Mouse (Mus musculus): ENCODE results near the gene Izumo1r. TPM values are rescaled to one million over a fixed set of nuclear protein-coding genes. Genes with fewer than 3 reads are reported as not detected.

The Izumo1r gene
- polyA plus RNA-seq, 1 experiment from 2014 or later, result not detected

GRCm38 (mm10) chr9:14921971-14922560 is 18.3 kb upstream of the Izumo1r start:
- 33% methylated on average over 1 of the region's 1 CpGs for WGBS
- Histone ChIP-seq H3K9me3 (no peaks in the 10 kb centered on the region), H3K9ac (no peak overlapping the region), H3K36me3 (replicated peaks) (no peaks in the 10 kb centered on the region), H3K4me2 (no peak overlapping the region), H3K27ac (no peak overlapping the region), H3K4me1 (peaks cover 5% of the 10 kb centered on the region; the same call in 1 of the 2 replicates), H3K4me3 (no peak overlapping the region), H3K27me3 (replicated peaks) (no peaks in the 10 kb centered on the region)
- ATAC-seq (replicated peaks), result no peak

- whole genome bisulfite sequencing, result 56% methylated on average over 4 of the region's 4 CpGs
- H3K27ac ChIP-seq, result no peak overlapping the region
- H3K36me3 ChIP-seq (replicated peaks), result no peaks in the 10 kb centered on the region
- no peak overlapping the region for H3K9ac ChIP-seq
- no peak; the same call in 1 of the 2 replicates for ATAC-seq (replicated peaks)
- H3K27me3 ChIP-seq (replicated peaks), result no peaks in the 10 kb centered on the region
- H3K9me3 ChIP-seq, result no peaks in the 10 kb centered on the region
- H3K4me1 ChIP-seq, result peaks cover 5% of the 10 kb centered on the region; the same call in 1 of the 2 replicates
- no peak overlapping the region for H3K4me3 ChIP-seq
- no peak overlapping the region for H3K4me2 ChIP-seq
Observed at GRCm38 (mm10) chr9:14921254-14921653, 17.5 kb upstream of the Izumo1r start.

GRCm38 (mm10) chr9:14920608-14921007 is 16.9 kb upstream of the Izumo1r start:
- no peak overlapping the region for H3K4me3 ChIP-seq
- H3K27me3 ChIP-seq (replicated peaks), result no peaks in the 10 kb centered on the region
- 80% methylated on average over 4 of the region's 4 CpGs for WGBS
- H3K36me3 ChIP-seq (replicated peaks), result no peaks in the 10 kb centered on the region
- no peak overlapping the region for H3K4me2 ChIP-seq
- ATAC-seq (replicated peaks), result no peak
- H3K4me1 ChIP-seq, result peaks cover 5% of the 10 kb centered on the region; the same call in 1 of the 2 replicates
- no peak overlapping the region for H3K27ac ChIP-seq
- H3K9me3 ChIP-seq, result no peaks in the 10 kb centered on the region
- H3K9ac ChIP-seq, result no peak overlapping the region

GRCm38 (mm10) chr9:14918825-14919668 is 15.3 kb upstream of the Izumo1r start:
- peaks cover 5% of the 10 kb centered on the region; the same call in 1 of the 2 replicates for H3K4me1 ChIP-seq
- no peak overlapping the region for H3K4me3 ChIP-seq
- H3K4me2 ChIP-seq, result no peak overlapping the region
- ATAC-seq (replicated peaks), result no peak; the same call in 1 of the 2 replicates
- no peaks in the 10 kb centered on the region for H3K36me3 ChIP-seq (replicated peaks)
- no peak overlapping the region for H3K9ac ChIP-seq
- H3K27ac ChIP-seq, result no peak overlapping the region
- no peaks in the 10 kb centered on the region for H3K27me3 ChIP-seq (replicated peaks)
- WGBS, result 66% methylated on average over 5 of the region's 5 CpGs
- no peaks in the 10 kb centered on the region for H3K9me3 ChIP-seq

GRCm38 (mm10) chr9:14917661-14918060 is 13.9 kb upstream of the Izumo1r start:
- H3K4me2 ChIP-seq, result no peak overlapping the region
- H3K27me3 ChIP-seq (replicated peaks), result no peaks in the 10 kb centered on the region
- no peak overlapping the region for H3K27ac ChIP-seq
- no peaks in the 10 kb centered on the region for H3K9me3 ChIP-seq
- H3K4me3 ChIP-seq, result no peak overlapping the region
- no peak for ATAC-seq (replicated peaks)
- peaks cover 5% of the 10 kb centered on the region; the same call in 1 of the 2 replicates for H3K4me1 ChIP-seq
- WGBS, result 100% methylated on average over 2 of the region's 2 CpGs
- H3K9ac ChIP-seq, result no peak overlapping the region
- H3K36me3 ChIP-seq (replicated peaks), result no peaks in the 10 kb centered on the region

GRCm38 (mm10) chr9:14912037-14912436 is 8.3 kb upstream of the Izumo1r start:
- H3K27me3 ChIP-seq (replicated peaks), result no peaks in the 10 kb centered on the region
- H3K9ac ChIP-seq, result no peak overlapping the region
- H3K4me2 ChIP-seq, result no peak overlapping the region
- no peak overlapping the region for H3K4me3 ChIP-seq
- H3K9me3 ChIP-seq, result no peaks in the 10 kb centered on the region
- H3K27ac ChIP-seq, result no peak overlapping the region
- whole genome bisulfite sequencing, result 79% methylated on average over 2 of the region's 2 CpGs
- H3K4me1 ChIP-seq, result peaks cover 6% of the 10 kb centered on the region; the same call in 1 of the 2 replicates
- H3K36me3 ChIP-seq (replicated peaks), result no peaks in the 10 kb centered on the region
- ATAC-seq (replicated peaks), result no peak

- Histone ChIP-seq H3K9ac (no peak overlapping the region), H3K27ac (no peak overlapping the region), H3K9me3 (no peaks in the 10 kb centered on the region), H3K27me3 (replicated peaks) (no peaks in the 10 kb centered on the region), H3K4me2 (no peak overlapping the region), H3K4me3 (no peak overlapping the region), H3K36me3 (replicated peaks) (no peaks in the 10 kb centered on the region), H3K4me1 (peaks cover 13% of the 10 kb centered on the region)
- 14% methylated on average over 5 of the region's 5 CpGs for WGBS
- ATAC-seq (replicated peaks), result peak; percentile 86
Observed at GRCm38 (mm10) chr9:14909981-14910380, 6.2 kb upstream of the Izumo1r start.

- Histone ChIP-seq H3K27me3 (replicated peaks) (no peaks in the 10 kb centered on the region), H3K9ac (no peak overlapping the region), H3K9me3 (no peaks in the 10 kb centered on the region), H3K4me1 (peaks cover 14% of the 10 kb centered on the region), H3K4me3 (no peak overlapping the region), H3K4me2 (no peak overlapping the region), H3K27ac (no peak overlapping the region), H3K36me3 (replicated peaks) (no peaks in the 10 kb centered on the region)
- no peak for ATAC-seq (replicated peaks)
- WGBS, result 74% methylated on average over 7 of the region's 7 CpGs
Observed at GRCm38 (mm10) chr9:14907816-14908415, 4.2 kb upstream of the Izumo1r start.

GRCm38 (mm10) chr9:14905956-14906355 is 2.2 kb upstream of the Izumo1r start:
- 85% methylated on average over 3 of the region's 3 CpGs for WGBS
- H3K9ac ChIP-seq, result no peak overlapping the region

GRCm38 (mm10) chr9:14904741-14905475 is 1.2 kb upstream of the Izumo1r start:
- Histone ChIP-seq H3K4me3 (no peak overlapping the region), H3K4me2 (no peak overlapping the region), H3K9ac (no peak overlapping the region), H3K4me1 (peaks cover 9% of the 10 kb centered on the region), H3K9me3 (no peaks in the 10 kb centered on the region), H3K27ac (no peak overlapping the region), H3K36me3 (replicated peaks) (no peaks in the 10 kb centered on the region), H3K27me3 (replicated peaks) (no peaks in the 10 kb centered on the region)
- WGBS, result 52% methylated on average over 9 of the region's 9 CpGs
- no peak for ATAC-seq (replicated peaks)

More at GRCm38 (mm10) chr9:14905956-14906355, 2.2 kb upstream of the Izumo1r start:
- H3K4me2 ChIP-seq, result no peak overlapping the region
- ATAC-seq (replicated peaks), result no peak
- H3K27me3 ChIP-seq (replicated peaks), result no peaks in the 10 kb centered on the region
- H3K27ac ChIP-seq, result no peak overlapping the region
- H3K4me1 ChIP-seq, result peaks cover 14% of the 10 kb centered on the region
- H3K36me3 ChIP-seq (replicated peaks), result no peaks in the 10 kb centered on the region
- H3K9me3 ChIP-seq, result no peaks in the 10 kb centered on the region
- no peak overlapping the region for H3K4me3 ChIP-seq

- no peak for ATAC-seq (replicated peaks)
- no peaks in the 10 kb centered on the region for H3K27me3 ChIP-seq (replicated peaks)
- no peak overlapping the region for H3K27ac ChIP-seq
- no peaks in the 10 kb centered on the region for H3K9me3 ChIP-seq
- H3K36me3 ChIP-seq (replicated peaks), result no peaks in the 10 kb centered on the region
- no peak overlapping the region for H3K4me3 ChIP-seq
- H3K9ac ChIP-seq, result no peak overlapping the region
- no peak overlapping the region for H3K4me2 ChIP-seq
- 91% methylated on average over 3 of the region's 3 CpGs for WGBS
- H3K4me1 ChIP-seq, result peaks cover 8% of the 10 kb centered on the region
Observed at GRCm38 (mm10) chr9:14903006-14903405, 743 bp downstream of the Izumo1r start.

GRCm38 (mm10) chr9:14902416-14902815 is 1.3 kb downstream of the Izumo1r start:
- no peak overlapping the region for H3K4me2 ChIP-seq
- no peak overlapping the region for H3K27ac ChIP-seq
- ATAC-seq (replicated peaks), result no peak
- peaks cover 8% of the 10 kb centered on the region for H3K4me1 ChIP-seq
- H3K27me3 ChIP-seq (replicated peaks), result no peaks in the 10 kb centered on the region
- H3K36me3 ChIP-seq (replicated peaks), result no peaks in the 10 kb centered on the region
- H3K4me3 ChIP-seq, result no peak overlapping the region
- 96% methylated on average over 2 of the region's 2 CpGs for WGBS
- H3K9me3 ChIP-seq, result no peaks in the 10 kb centered on the region
- no peak overlapping the region for H3K9ac ChIP-seq
